Mouse (Mus musculus) MN1 (cell line): ENCODE results near the gene Edn3.

Experiments
- DNase-seq: peaks from one replicate; pipeline ENCODE4 v3.0.0-alpha.2; 2016; ENCODE audit warnings: low spot score

Gene Edn3

DNA sequence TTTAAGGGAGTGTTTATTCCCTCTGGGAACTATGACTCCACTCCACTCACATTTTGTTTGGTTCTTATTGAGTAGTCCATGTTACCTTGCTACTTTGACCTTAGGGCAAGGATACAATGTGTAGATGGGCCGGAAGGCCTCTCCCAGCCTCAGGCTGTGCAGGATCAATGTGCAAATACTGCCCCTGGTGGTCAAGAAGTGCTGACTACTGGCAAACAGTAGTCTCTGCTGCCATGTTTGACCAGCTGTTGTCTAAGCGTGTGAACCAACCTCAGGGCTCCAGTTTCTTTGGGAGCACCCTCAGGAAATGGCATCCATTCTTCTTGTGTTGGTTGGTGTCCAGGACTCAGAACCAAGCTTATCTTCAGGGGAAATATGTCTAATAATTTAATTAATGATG is 36.6 kb downstream of the Edn3 start:
- no peak for DNase-seq

- DNase-seq = no peak
Observed at GRCm38 (mm10) chr2:174797495-174798068, 37.2 kb downstream of the Edn3 start.

GRCm38 (mm10) chr2:174802453-174802852 is 42.0 kb downstream of the Edn3 start:
- DNase-seq = no peak

DNA sequence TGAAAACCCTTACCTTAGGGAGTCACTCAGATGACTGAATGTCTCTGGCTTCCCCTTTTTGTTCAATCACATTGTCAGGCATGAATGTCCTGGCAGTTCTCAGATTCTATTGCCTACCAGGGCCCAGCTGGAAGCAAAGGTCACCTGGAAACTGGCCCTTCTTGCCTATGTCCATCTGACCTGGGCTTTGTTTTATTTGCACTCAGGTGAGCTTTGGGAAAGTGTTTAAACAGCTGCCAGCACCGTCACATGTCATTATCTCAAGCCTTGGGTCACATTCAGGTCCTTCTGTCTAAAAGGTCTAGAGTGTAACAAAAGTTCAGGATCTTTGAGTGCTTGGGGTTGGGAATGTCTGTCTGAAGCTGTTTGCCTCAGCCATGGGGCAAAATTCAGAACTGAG is 43.2 kb downstream of the Edn3 start:
- DNase-seq = no peak

GRCm38 (mm10) chr2:174807900-174808299 is 47.5 kb downstream of the Edn3 start:
- peak; percentile 20 for DNase-seq

DNA sequence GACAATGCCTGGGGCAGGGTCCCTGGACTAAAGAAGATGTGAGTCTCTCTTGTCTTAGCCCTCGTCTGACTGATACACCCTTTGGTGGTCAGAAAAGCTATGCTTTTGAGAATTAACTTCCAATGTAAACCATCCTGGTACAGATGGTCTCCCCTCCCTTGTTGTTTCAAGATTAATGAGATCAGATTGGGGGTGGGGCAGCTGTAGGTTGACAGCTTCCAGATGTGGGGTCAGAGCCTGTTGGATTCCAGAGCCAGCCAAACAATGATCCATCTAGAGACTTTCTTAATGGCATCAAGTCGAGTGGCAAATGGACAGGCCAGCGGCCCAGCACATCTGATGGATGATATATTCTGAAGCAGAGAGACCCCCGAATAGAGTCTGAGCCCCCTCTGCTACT is 48.9 kb downstream of the Edn3 start:
- peak; percentile 25 for DNase-seq

- peak; percentile 38 for DNase-seq
Observed at GRCm38 (mm10) chr2:174813306-174813705, 52.9 kb downstream of the Edn3 start.

GRCm38 (mm10) chr2:174816163-174816562 is 55.7 kb downstream of the Edn3 start:
- DNase-seq = no peak

DNA sequence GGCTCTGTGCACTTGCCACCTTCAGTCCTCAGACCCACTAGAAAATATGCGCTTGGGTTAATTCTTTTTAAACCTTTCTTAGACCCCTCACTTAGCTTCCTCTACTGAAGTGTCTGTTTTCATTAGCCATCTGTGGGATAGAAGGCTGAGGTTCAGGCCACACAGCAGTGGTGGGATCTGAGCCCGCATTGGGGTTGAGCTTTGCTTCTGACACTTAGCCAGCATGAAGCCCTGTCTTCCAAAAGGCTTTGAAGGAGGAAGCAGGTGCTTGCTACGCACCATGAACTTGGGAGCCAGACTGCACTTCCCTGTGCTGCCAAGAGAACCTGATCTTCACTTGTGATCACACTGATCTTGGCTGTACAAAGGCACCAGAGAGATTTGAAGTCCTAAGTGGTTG is 59.9 kb downstream of the Edn3 start:
- DNase-seq = no peak

GRCm38 (mm10) chr2:174827829-174828228 is 67.4 kb downstream of the Edn3 start:
- DNase-seq = no peak

GRCm38 (mm10) chr2:174833608-174834007 is 73.2 kb downstream of the Edn3 start:
- DNase-seq = no peak
